Mouse (Mus musculus) kidney, embryonic 16.5 days (tissue): Measurements from ENCODE around the gene Vwa2. TPM values are rescaled to one million over a fixed set of nuclear protein-coding genes. Genes with fewer than 3 reads are reported as not detected.

ENCODE experiments used
- ATAC-seq: fragments of 200-750 bp; cut with Nextera tagmentation; 2 replicates; pipeline ENCODE4 v1.8.0; 2017; ENCODE audit warnings: moderate TSS enrichment; ENCODE audit not compliant: low FRiP score, low TSS enrichment
- H3K27ac ChIP-seq: fragments of 300-500 bp; sonication (generic); 2 replicates; pipeline ENCODE4 v1.5.1; 2014; ENCODE audit warnings: low read length
- H3K27me3 ChIP-seq: fragments of 300-500 bp; sonication (generic); 2 replicates; pipeline ENCODE4 v1.6.1; 2014; ENCODE audit warnings: low read length, control low read depth, mixed read lengths; ENCODE audit not compliant: insufficient read depth
- H3K36me3 ChIP-seq: fragments of 300-500 bp; sonication (generic); 2 replicates; pipeline ENCODE4 v1.6.1; 2014; ENCODE audit warnings: low read length, control low read depth, mixed read lengths; ENCODE audit not compliant: insufficient read depth
- H3K4me1 ChIP-seq: fragments of 300-500 bp; sonication (generic); 2 replicates; pipeline ENCODE4 v1.6.1; 2014; ENCODE audit warnings: low read length, control low read depth, mixed read lengths; ENCODE audit not compliant: insufficient read depth
- H3K4me2 ChIP-seq: fragments of 300-500 bp; sonication (generic); replicated peaks from 2 replicates; pipeline ENCODE4 v1.6.1; 2014; ENCODE audit warnings: low read depth, low read length
- H3K4me3 ChIP-seq: fragments of 300-500 bp; sonication (generic); 2 replicates; pipeline ENCODE4 v1.5.1; 2014; ENCODE audit warnings: mild to moderate bottlenecking, low read length
- H3K9ac ChIP-seq: fragments of 300-500 bp; sonication (generic); replicated peaks from 2 replicates; pipeline ENCODE4 v1.6.1; 2014; ENCODE audit warnings: low read length
- H3K9me3 ChIP-seq: fragments of 300-500 bp; sonication (generic); 2 replicates; pipeline ENCODE4 v1.6.1; 2016; ENCODE audit warnings: low read length, control low read depth
- WGBS: fragments of 180-500 bp; shearing (Covaris S2); extraction: QIAGEN DNeasy Blood & Tissue Kit; methylation state at CpG from one replicate; pipeline ENCODE4 v1.1.7; 2014; 5-methylcytosine and 5-hydroxymethylcytosine counted together
- polyA plus RNA-seq: library from polyadenylated mRNA; unstranded; fragments of >200 nt; fragmentation: Nextera tagmentation; extraction: Ambion mirVana; gene quantifications from 2 replicates; pipeline ENCODE4 v1.2.1, GENCODE M21; 2015

The Vwa2 gene
- polyA plus RNA-seq, 1 experiment from 2014 or later, result 22.4 TPM

- Histone ChIP-seq H3K4me3 (no peak overlapping the region), H3K36me3 (no peaks in the 10 kb centered on the region), H3K9me3 (no peaks in the 10 kb centered on the region), H3K4me2 (no peak overlapping the region), H3K27me3 (no peaks in the 10 kb centered on the region), H3K4me1 (peaks cover 6% of the 10 kb centered on the region), H3K27ac (no peak overlapping the region), H3K9ac (no peak overlapping the region)
- ATAC-seq, result no peak
- WGBS, result 68% methylated on average over 5 of the region's 5 CpGs
Measured at GRCm38 (mm10) chr19:56921744-56922143, 47.7 kb downstream of the Vwa2 start.

DNA sequence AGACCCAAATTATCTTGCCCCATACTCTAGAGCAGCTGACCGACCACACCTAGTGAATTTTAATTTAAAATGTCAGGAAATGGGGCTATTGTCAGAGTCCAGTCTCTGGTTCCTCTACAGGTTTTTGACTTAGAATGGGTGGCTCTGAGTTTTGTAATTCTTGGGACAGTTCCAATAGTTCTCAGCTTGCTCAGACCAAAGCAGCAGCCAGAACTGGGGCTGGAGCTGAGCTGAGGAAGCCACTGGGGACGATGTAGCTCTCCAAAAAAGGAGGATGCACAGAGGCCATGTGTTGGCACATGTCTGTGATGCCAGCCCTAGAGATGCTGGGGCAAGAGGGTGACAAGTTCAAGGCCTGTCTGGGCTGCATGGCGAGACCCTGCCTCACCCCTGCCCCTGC is 55.3 kb downstream of the Vwa2 start:
- ATAC-seq, result no peak
- WGBS, result 53% methylated on average over 3 of the region's 3 CpGs
- H3K4me1 ChIP-seq, result no peaks in the 10 kb centered on the region
- no peak overlapping the region for H3K4me3 ChIP-seq
- H3K36me3 ChIP-seq, result no peaks in the 10 kb centered on the region
- H3K9me3 ChIP-seq, result no peaks in the 10 kb centered on the region
- H3K9ac ChIP-seq, result no peak overlapping the region
- H3K27me3 ChIP-seq, result no peaks in the 10 kb centered on the region
- no peak overlapping the region for H3K27ac ChIP-seq
- no peak overlapping the region for H3K4me2 ChIP-seq

DNA sequence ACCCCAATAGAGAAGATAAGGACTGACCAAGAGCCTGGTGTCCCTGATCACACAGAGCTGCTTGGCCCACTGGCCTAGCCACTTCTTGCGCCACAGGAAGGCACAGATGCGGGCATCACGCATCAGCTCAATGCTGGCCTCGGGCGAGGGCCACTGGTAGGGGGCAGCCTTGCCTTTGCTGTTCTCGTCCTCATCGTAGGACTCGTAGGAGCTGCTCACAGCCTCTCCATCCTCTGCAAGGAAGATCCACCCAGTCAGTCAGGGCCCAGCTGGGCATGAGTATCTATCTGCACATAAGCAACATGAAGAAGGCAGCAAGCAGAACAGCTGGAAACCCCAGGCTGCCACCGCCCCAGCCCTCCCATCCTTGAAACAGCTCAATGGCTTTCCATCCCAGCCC is 56.0 kb downstream of the Vwa2 start:
- Histone ChIP-seq H3K27ac (no peak overlapping the region), H3K27me3 (no peaks in the 10 kb centered on the region), H3K4me2 (no peak overlapping the region), H3K4me3 (no peak overlapping the region), H3K36me3 (no peaks in the 10 kb centered on the region), H3K9me3 (no peaks in the 10 kb centered on the region), H3K4me1 (no peaks in the 10 kb centered on the region), H3K9ac (no peak overlapping the region)
- WGBS, result 88% methylated on average over 9 of the region's 9 CpGs
- peak; percentile 54; the same call in 1 of the 2 replicates for ATAC-seq

DNA sequence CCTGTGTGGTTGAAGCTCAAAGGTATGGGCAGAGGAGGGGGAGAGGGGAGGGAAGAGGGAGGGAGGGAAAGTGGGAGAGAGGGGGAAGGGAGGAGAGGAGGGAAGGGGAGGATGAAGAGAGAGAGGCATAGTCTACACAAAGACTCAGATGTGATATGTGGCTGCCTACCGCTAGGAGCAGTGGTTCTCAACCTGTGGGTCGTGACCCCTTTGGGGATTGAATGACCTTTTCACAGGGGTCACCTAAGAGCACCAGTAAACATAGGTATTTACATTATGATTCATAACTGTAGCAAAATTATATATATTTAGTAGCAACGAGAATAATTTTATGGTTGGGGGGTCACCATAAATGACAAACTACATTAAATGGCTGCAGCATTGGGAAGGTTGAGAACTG is 59.8 kb downstream of the Vwa2 start:
- Histone ChIP-seq H3K4me1 (0 out of 2 replicates have a peak, but pooled peaks cover 4% of the 10 kb centered on the region), H3K27me3 (no peaks in the 10 kb centered on the region), H3K9ac (no peak overlapping the region), H3K36me3 (0 out of 2 replicates have a peak, but pooled peaks cover 3% of the 10 kb centered on the region), H3K4me2 (no peak overlapping the region), H3K4me3 (no peak overlapping the region), H3K27ac (no peak overlapping the region), H3K9me3 (no peaks in the 10 kb centered on the region)
- ATAC-seq, result no peak
- WGBS, result 77% methylated on average over 3 of the region's 3 CpGs

- Histone ChIP-seq H3K27ac (no peak overlapping the region), H3K4me1 (0 out of 2 replicates have a peak, but pooled peaks cover 4% of the 10 kb centered on the region), H3K9ac (no peak overlapping the region), H3K4me3 (no peak overlapping the region), H3K36me3 (0 out of 2 replicates have a peak, but pooled peaks cover 3% of the 10 kb centered on the region), H3K27me3 (no peaks in the 10 kb centered on the region), H3K9me3 (no peaks in the 10 kb centered on the region), H3K4me2 (no peak overlapping the region)
- ATAC-seq, result no peak
- 81% methylated on average over 6 of the region's 6 CpGs for WGBS
Measured at GRCm38 (mm10) chr19:56935111-56935510, 61.1 kb downstream of the Vwa2 start.

- WGBS, result 85% methylated on average over 7 of the region's 7 CpGs
- no peak overlapping the region for H3K27ac ChIP-seq
- no peak overlapping the region for H3K9ac ChIP-seq
- 0 out of 2 replicates have a peak, but pooled peaks cover 3% of the 10 kb centered on the region for H3K36me3 ChIP-seq
- H3K4me2 ChIP-seq, result no peak overlapping the region
- no peaks in the 10 kb centered on the region for H3K27me3 ChIP-seq
- H3K4me1 ChIP-seq, result 0 out of 2 replicates have a peak, but pooled peaks cover 4% of the 10 kb centered on the region
- ATAC-seq, result no peak
- H3K9me3 ChIP-seq, result no peaks in the 10 kb centered on the region
- H3K4me3 ChIP-seq, result no peak overlapping the region
Measured at GRCm38 (mm10) chr19:56935777-56936176, 61.7 kb downstream of the Vwa2 start.

DNA sequence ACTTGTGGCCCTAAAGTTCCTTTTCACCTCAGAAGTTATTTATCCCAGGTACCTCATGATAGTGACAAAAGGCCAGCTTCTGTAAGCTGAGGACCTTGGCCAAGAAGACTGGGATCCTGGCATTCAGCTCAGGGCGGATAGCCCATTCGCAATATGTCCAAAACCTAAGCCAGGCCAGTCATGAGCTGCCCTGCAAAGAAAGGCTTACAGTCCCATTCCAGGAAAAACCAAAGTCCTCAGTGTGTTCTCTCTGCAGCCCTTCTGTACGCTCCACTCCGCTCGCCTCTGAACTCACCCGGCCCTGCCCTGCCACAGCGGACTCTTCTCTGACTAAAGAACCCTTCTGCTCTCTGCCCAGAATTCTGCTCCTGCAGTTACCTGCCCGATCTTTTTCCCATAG is 62.2 kb downstream of the Vwa2 start:
- no peaks in the 10 kb centered on the region for H3K27me3 ChIP-seq

GRCm38 (mm10) chr19:56937911-56938310 is 63.9 kb downstream of the Vwa2 start:
- Histone ChIP-seq H3K27ac (no peak overlapping the region), H3K9ac (no peak overlapping the region), H3K4me3 (no peak overlapping the region), H3K9me3 (no peaks in the 10 kb centered on the region; the same call in 1 of the 2 replicates), H3K27me3 (no peaks in the 10 kb centered on the region), H3K36me3 (peaks cover 3% of the 10 kb centered on the region; the same call in 1 of the 2 replicates), H3K4me2 (no peak overlapping the region), H3K4me1 (0 out of 2 replicates have a peak, but pooled peaks cover 4% of the 10 kb centered on the region)
- ATAC-seq, result no peak
- 90% methylated on average over 5 of the region's 5 CpGs for WGBS

More for the DNA sequence above, 62.2 kb downstream of the Vwa2 start:
- Histone ChIP-seq H3K4me1 (0 out of 2 replicates have a peak, but pooled peaks cover 4% of the 10 kb centered on the region), H3K4me2 (no peak overlapping the region), H3K9ac (no peak overlapping the region), H3K9me3 (no peaks in the 10 kb centered on the region), H3K27ac (no peak overlapping the region), H3K4me3 (no peak overlapping the region), H3K36me3 (0 out of 2 replicates have a peak, but pooled peaks cover 3% of the 10 kb centered on the region)
- 93% methylated on average over 8 of the region's 8 CpGs for WGBS
- no peak for ATAC-seq

DNA sequence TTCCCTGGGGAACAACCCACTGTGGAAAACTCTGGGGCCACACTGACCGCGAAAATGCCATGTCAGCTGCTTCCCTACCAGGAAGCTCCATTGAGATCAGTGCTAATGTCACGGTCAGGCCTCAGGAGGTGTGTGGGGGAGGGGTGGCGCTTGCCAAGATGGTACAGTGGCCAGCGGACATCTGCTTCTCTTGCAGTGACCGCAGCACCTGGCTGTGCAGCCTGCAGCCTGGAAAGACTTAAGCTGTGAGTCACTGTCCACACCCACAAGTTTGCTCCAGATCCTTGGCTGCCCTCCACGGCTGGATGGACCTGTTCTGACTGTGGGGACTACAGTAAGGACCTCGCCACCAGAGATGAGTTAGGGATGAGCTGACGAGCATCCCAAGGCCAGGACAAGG is 65.8 kb downstream of the Vwa2 start:
- peak; percentile 26; the same call in 1 of the 2 replicates for ATAC-seq
- WGBS, result 78% methylated on average over 9 of the region's 9 CpGs
- no peak overlapping the region for H3K4me3 ChIP-seq
- H3K27me3 ChIP-seq, result no peaks in the 10 kb centered on the region
- H3K4me2 ChIP-seq, result no peak overlapping the region
- H3K36me3 ChIP-seq, result peaks cover 3% of the 10 kb centered on the region; the same call in 1 of the 2 replicates
- H3K9ac ChIP-seq, result no peak overlapping the region
- H3K9me3 ChIP-seq, result peaks cover 4% of the 10 kb centered on the region; the same call in 1 of the 2 replicates
- H3K4me1 ChIP-seq, result peaks cover 15% of the 10 kb centered on the region
- H3K27ac ChIP-seq, result peak overlapping the region; percentile 27; the same call in 1 of the 2 replicates

- no peak overlapping the region for H3K27ac ChIP-seq
- ATAC-seq, result no peak
- no peaks in the 10 kb centered on the region for H3K27me3 ChIP-seq
- peaks cover 5% of the 10 kb centered on the region; the same call in 1 of the 2 replicates for H3K9me3 ChIP-seq
- peaks cover 16% of the 10 kb centered on the region for H3K4me1 ChIP-seq
- no peak overlapping the region for H3K4me2 ChIP-seq
- H3K4me3 ChIP-seq, result no peak overlapping the region
- no peak overlapping the region for H3K9ac ChIP-seq
- H3K36me3 ChIP-seq, result peaks cover 3% of the 10 kb centered on the region; the same call in 1 of the 2 replicates
- WGBS, result 88% methylated on average over 11 of the region's 11 CpGs
Measured at GRCm38 (mm10) chr19:56940507-56940906, 66.5 kb downstream of the Vwa2 start.
